Mouse (Mus musculus) inflammation-experienced regulatory T-cells, adult 6 months (primary cell): ENCODE results near the gene Syn3. TPM values are rescaled to one million over a fixed set of nuclear protein-coding genes. Genes with fewer than 3 reads are reported as not detected.
"Not testable (repeated sequence)": the region's sequence is repeated elsewhere in the genome, so short reads cannot be mapped to it uniquely, and the experiment has no call there.

Experiments
- ATAC-seq: one replicate; pipeline ENCODE4 v1.8.0; 2017
- polyA plus RNA-seq, 3 experiments: library from polyadenylated mRNA; unstranded; fragments of 100-300 nt; shearing (Covaris generic); gene quantifications; one replicate each; pipeline ENCODE4 v1.2.1; 2017

Syn3 gene
- polyA plus RNA-seq, 3 experiments from 2014 or later: not detected

DNA sequence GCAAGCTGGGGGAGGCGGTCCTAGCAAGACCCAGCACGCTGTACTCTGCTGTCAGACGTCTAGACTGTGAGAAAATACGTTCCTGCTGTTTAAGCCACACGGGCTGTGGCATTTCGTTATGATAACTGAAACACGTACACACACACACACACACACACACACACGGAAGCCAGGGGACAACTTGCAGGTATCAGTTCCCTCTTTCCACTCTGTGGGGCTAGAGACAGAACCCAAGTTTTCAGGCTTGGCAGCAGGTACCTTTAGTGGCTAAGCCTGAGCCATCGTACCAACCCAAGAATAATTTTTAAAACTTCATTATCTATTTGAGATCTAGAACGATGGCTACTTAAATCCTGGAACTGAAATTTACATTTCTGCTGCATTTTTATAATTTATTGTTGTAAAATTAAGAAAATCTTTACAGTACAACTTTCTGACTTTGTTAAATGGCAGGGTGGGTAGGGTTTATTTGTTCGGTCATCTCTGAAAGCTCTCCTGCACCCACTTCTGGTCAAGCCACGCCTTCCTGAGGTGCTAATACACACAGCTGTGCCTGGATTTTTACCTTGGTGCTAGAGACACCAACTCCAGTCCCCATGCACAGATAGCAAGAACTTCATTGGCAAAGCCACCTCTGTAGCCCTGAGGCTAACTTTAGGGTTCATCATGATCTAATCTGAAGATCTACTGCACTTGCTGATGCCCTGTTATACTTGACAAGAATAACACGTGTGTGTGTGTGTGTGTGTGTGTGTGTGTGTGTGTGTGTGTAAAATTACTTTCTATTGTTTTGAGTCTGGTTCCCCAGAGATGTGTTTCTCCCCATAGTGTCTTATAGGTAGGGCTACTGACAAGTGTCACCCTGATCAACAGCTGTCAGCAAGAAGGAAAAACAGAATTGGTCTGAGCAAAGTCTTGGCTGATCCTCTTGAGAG lies 29.8 kb downstream of the Syn3 start:
- no peak for ATAC-seq

DNA sequence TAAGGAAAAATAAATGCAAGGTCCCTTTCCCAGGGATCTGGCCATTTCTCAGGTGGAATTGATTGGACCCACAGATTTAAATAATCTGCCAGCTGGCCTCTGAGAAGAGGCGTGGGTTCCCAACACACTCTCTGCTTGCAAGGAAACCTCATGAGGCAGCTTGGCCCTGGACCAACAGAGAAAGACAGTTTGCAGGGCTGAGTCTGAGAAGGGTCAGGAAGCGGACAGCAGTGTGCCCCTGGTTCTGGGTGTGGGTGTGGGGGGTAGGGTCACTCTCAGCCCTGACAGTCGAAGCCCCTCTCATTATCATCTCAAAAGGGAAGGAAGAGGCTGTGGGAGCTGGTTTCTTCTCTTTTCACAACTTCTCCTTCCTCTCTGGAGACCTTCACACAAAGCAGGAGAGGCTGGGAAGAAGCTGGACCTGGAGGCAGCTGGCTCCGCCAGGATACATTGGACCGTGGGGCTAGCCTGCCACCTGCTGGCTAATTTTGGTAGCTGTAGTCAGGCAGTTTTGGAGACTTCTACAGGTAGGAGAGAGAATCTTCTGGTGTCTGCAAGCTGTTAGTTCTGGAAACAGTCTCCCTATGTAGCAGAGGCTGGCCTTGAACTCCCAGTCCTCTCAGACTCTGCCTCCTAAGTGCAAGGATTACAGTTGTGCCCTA lies 35.0 kb downstream of the Syn3 start:
- ATAC-seq: no peak

DNA sequence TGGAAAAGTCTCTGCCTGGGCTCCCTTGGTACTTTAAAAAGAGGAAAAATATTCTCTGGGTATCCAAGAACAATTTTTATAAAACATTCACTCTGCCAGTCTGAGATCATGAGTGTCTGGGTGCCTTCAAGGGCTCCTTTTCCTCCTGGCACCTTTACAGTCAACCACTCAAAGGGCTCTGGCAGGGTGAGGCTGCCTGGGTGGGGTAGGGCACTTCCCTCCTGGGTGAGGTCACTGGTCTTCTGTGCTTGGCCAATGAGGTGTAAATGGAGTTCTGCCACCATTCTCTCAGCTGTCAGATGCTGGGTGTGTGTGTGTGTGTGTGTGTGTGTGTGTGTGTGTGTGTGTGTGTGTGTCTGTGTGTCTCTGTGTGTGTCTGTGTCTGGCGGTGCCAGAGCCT lies 39.1 kb downstream of the Syn3 start:
- ATAC-seq: no peak

DNA sequence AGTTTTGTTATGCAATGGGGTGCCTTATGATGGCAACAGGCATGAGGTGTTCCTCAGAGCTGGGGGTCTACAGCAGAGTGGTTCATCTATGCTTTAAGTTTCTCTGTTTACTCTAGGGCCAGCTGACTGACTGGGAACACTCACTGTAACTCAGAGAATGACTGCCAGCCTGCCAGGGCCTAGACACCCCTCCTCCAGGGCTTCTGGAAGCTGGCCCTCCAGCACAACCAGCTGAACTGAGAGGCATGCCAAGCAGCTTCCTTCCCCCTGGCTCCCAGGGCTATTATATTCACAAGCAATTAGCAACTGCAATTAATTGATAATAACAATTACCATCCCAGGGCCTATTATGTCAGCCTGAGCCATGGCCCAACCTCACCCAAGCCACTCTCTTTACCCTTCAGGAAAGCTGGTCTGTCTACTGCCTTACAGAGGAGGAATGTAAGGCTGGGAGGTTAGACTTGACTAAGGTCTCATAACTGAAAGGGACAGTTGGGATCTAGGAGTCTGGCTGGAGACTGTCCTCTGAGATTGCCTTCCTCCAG lies 41.0 kb downstream of the Syn3 start:
- ATAC-seq: no peak

DNA sequence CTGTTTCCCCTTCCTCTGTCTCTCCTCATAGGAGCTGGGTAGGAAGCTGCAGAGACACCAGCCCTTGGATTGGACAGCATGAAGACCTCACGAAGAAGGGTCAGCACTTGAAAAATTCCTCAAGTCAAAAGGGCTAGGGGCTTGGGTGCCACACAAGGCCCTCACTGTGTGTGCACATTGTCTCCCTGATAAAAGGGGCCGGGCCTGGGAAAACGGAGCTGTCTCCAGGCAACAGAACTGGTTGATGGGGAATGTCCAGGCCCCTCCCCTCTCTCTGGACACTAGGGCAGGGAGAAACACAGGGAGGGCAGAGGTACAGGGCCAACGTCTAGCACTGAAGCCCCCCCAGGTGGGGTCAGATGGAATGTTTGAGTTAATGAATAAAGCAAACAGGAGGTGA lies 41.5 kb downstream of the Syn3 start:
- no peak for ATAC-seq

DNA sequence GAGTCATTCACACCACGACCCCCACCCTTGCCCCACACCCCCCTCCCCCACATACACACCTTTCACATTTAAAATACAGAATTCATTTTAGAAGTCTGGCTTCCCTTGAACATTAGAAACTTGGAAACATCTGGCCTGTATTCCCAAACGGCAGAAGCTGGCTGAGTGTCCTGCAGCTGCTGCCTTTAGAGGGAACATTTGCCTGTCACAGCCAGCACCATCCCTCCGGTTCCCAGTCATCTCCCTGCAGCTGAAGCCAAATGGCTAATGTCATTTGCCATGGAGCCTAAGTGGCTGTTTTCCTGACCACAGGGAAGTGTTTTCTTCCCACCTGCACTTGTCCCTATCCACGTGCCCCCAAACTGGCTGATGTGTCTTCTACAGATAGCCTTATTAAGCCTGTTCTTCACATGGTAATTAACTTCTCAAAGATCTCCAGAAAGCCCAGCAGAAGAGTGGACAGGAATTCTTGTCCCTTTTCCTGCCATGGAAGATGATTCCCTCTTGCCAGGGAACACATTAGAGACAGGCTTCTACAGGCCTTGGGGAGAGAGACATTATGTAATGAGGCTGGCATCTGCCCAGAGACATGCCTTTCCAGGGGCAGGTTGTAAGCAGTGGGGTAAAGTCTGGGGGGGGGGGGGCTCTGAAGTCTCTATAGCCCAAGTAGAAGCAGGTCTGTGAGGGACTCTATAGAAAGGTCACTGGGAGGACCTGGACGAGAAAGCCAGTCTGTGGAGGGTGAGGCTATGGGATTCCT lies 43.2 kb downstream of the Syn3 start:
- ATAC-seq: no peak

DNA sequence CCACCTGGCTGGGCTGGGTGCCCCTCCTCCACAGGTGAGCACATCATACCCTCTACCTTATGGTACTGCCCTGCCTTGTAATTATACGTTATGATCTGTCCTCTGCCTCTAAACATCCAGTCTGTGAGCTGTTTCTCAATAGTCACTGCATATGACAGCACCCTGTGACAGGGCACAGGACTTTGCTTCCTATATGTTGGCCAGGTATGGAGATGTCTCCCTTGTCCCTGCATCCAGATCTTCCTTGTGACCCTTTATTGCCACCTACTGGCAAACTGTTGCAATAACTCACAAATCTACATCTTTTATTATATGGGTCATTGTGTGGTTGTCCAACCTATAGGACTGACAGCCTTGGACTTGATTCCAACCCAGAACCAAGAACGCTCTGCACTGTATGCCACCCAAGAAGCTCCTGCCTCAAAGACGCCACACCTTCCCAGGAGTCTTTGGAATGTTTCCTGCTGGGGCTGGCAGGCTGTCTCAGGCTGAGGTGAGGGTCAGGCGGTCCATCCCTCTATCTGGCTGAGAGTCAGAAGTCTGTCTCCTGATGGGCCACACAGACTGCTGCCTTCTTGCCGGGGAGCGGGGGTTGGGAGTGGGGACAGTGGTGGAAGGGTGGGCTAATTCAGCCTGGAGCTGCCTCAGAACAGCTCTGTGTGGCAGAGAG lies 46.2 kb downstream of the Syn3 start:
- no peak for ATAC-seq

DNA sequence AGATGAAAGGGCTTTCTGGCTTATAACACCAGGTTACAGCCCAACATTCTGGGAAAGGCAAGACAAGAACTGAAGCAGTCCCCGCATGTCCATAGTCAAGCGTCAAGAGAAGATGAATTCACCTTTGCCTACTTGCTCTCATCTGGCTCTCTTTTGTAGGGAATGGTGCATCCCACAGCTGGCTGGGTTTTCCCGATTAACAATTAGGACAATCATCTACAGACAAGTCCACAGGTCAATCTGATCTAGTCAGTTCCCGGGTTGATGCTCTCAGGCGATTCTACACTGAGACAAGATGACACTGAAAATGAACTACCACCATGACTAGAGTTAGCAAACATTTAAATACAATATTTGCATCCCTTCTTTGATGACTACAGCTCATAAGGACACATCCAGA lies 47.4 kb downstream of the Syn3 start:
- no peak for ATAC-seq

DNA sequence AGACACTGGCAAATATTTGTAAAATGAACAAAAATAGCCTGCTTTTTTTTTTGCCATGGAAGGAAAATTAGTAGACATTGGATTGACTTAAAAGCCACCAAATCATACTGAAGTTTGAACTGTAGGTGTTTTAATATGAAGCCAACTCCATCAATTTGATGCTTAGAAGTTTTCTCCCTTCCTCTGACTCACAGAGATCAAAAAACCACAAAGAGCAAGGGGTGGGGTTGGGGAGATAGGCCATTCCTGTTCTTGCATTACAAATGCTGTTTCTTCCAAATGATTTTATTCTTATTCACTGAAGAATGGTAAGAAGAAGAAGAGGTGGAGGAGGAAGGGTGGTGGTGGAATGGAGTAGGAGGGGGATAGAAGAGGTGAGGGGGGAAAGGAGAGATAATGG lies 52.0 kb downstream of the Syn3 start:
- no peak for ATAC-seq

DNA sequence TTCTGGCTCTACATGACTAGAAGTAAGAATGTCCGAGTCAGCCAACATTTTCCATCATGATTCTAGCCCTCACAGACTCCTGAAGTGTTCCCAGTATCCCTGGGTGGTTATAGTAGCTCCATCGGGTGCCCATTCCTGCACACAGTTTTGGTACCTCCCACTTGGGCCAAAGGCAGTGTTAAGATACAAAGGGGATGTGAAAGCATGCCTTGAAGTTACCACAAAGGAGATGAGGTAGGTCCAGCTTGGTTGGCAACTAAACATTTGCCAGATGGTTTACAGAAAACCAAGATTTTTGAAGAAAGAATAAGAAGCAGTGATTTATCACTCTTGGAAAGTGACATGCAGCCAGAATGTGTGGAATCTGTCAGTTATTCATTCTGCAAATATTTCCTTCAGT lies 53.5 kb downstream of the Syn3 start:
- ATAC-seq: no peak

DNA sequence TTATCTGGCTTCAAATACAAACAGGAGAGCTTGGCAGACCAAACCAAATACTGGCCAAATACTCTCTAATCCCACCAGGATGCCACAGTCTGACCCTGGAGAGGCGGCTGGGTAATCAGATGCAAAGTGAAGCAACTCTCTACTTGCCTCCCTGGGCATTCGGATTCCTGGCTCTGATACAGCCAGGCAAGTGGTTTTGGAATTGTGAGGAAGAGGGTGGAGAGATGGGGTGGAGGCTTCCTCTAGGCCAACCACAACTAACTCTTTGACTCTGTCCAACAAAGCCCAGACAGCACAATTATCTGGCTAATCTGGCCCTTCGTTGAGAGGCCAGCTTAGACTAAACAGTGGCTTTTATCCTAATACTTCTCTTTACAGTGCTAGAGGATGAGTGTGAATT lies 54.0 kb downstream of the Syn3 start:
- ATAC-seq: no peak

DNA sequence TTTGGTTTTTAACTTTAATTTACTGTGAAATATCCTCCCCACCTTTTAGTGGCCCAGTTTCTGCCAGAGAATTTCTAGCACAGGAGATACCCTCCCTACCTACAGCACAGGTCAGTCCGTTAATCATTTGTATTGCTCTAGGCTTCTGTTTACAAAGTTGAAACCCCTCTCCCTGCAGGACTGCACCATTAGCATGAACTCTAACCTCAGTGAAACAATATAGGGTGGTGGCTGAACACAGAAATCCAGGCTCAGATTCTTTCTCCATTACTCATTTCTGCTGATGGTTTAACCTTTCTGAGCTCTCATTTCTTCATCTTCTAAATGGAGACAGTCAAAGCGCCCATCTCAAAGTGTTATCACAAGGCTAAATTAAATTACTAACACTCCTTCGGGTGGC lies 56.9 kb downstream of the Syn3 start:
- ATAC-seq: no peak

DNA sequence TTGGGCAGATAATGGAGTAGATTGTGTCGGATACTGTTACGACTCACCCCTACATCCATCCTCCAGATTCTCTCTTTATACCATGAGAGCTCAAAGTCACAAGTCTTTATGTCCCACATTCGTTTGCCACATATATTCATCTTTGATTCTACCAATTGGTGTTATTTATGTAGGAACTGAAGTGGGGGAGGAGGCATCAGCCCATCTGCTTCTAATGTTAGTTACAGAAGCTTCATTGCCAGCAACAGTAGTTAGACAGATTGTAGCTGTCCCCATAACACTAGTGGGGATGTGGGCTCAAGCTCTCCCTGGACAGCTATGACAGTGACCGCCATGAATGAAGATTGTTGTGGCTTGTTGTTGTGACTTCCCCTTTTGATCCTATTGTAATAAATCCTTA lies 59.1 kb downstream of the Syn3 start:
- ATAC-seq: no peak

DNA sequence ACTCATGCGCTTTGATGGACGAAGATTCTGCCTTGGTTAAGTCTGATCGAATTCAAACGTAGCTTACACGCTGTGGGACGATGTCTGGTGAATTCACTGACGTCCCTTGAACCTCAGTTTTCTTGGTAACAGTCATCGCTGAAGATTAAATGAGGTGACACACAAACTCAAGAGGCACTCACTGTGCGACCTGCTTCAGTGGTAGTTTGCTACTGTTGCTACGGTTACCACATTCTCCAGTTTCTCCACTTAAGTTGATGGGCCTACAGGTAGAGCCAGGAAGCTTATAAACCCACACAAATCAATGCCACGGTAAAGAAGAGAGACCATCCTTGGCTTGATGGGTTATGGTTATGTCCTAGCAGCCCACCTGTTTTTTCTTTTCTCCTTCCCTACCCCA lies 61.4 kb downstream of the Syn3 start:
- no peak for ATAC-seq

DNA sequence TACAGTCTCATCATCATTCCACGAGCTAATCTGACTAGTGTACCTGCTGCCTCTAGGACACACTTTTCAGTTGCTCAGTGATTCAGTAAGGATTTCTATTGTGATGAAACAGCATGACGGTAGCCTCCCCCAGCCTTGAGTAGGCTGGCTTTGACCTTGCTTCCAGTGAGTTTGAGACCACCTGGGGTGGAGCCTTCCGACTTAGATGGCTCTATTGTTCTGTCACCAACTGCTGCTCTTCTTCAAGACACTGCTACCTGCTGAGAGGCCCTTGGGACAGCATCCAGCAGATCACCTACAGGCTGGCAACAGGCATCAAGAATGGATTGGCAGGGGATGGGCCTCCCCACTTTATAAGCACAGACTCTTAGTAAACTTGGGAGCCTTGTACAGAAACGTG lies 63.7 kb downstream of the Syn3 start:
- ATAC-seq: not testable (repeated sequence)

DNA sequence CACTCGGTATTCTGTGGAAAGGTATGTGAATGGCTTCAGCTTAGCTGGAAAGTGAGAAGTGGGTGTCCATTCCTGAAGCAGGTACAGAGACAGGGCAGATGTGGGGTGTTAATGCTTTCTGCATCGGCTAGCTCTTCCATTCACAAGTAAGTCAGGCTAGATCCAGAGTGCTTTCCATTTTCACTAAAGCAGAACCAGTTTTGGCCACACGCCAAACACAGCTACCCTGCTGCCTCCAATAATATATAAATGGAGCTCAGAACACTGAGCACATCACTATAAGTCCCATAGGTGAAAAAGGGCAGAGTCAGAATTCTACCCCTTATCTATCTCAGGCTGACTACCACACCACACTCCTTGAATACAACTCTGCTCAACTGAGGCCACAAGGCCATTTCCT lies 69.0 kb downstream of the Syn3 start:
- ATAC-seq: no peak

DNA sequence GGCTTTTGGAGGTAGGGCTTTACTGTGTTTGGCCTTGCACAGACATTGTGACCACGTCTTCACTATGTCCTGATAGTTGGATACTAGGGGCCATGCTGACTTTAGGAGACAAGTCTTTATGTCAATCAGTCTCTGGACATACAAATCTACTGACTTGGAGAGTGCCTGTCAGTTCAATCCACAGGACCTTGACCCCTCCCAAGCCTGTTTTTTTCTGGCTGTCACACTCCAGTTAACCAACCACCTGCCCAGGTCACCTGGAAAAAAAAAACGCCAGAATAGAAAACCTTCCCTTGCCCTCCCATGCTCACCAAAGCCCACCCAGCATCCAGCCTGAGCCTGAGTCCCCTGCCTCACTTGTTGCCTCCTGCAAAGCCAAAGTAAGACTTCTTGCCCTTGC lies 70.7 kb downstream of the Syn3 start:
- ATAC-seq: no peak

DNA sequence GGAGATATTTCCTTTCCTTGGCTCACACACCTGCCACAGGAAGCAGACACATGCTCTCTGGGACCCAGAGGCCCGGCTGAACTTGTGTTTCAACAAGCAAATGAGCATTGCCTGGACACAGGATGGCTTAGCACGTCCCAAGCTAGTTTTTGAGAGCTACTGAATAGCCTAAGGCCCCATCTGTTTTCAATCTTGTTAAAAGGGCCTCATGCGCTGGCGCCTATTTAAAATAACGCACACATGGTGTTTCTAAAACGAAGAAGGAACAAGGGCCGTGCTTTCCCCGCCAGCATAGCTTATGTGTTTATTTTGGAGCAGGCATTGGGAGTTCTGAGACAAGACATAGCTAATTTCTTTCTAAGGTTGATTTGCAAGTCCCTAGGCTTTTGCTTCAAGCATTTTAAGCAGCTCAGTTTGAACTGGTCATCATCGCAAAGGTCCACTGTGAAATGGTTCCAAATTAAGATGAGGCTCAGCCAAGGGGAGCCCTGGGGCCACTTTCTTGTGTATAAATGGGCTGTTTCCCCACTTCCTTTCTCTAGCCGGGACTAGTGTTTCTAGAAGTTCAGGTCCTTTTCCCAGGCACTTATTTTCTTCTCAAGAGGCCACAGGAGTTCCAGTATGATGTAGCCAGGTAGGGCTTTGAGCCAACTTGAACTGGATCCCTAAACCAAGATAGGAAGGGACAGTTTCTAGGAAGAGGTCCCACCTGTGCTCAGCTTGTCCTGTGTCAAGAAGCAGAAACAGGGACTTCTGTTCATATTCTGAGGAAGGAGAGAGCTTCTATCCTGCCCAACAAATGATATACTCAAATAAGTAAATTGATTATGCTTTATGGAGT lies 72.8 kb downstream of the Syn3 start:
- ATAC-seq: no peak

DNA sequence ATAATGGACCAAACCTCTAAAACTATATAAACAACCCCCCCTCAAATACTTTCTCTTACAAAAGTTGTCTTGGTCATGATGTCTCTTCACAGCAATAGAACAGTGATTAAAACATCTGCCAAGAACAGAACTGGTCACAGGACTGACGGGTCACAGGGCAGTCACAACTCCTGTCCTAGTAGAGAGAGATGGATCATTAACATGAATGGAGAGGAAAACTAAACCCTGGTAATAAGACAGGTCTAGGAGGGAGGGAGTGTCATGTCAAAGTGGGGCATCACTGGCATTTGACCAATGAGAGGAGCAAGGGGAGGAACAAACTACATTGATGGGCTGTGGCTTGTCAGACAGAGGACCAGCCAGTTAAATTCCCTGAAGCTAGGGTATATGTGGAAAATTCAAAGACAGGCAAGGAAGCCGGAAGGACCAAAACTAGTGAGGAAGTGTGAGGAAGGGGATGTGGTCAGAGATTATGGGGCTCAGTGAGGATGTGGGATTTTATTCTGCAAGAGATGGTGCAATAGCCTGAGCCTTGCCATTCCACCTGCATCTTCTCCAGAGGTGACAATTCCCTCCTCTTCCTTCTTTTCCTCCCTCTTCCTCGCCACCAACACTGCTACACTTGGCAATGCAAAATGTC lies 76.8 kb downstream of the Syn3 start:
- no peak for ATAC-seq

DNA sequence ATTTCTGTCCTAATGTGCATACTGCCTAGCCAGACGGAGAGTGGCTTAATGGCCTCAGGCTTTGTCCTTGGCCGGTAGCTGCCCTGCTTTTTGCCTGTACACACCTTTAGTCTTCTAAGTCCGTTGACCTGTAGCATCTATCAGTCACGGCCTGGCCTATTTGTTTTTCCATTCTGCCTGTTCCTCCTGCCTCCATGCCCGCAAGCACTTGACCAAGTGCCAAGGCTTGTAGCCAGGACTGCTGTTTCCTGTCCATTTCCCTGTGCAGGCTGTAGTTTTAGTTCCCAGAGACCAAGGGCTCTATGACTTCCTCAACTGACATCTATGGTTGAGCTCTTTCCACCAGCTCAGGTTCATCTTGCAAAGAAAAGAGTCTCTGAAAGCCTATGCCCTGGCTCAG lies 79.8 kb downstream of the Syn3 start:
- ATAC-seq: no peak

DNA sequence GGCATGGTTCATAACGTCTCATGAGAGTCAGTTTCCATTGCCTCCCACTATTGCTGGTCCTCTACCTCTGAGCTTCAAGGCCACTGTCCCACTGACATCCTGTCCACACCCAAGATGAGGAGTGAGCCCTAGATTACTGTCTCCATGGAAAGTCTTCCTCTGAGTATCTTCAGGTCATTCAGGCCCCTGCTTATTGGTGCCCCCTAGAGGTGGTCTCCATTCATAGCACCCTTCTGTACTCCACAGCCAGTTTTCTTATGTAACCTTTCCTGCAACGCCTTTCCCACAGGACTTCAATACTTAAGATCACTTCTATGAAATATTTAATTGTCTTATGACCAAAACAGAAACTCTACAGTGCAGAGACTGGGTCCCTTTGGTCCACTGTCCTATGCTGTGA lies 80.4 kb downstream of the Syn3 start:
- ATAC-seq: no peak
